Mouse (Mus musculus) layer of hippocampus, adult 18-20 months (tissue): ENCODE measurements around the gene Emx1. TPM values are rescaled to one million over a fixed set of nuclear protein-coding genes. Genes with fewer than 3 reads are reported as not detected.
A peak's percentile ranks its signal among the peaks of the same experiment; 100 is the strongest.

Experiments used
- DNase-seq, 2 experiments: peaks; one replicate each; pipeline ENCODE4 v3.0.0; 2022; ENCODE audit warnings: low spot score in 2 of 2
- total RNA-seq, 2 experiments: library from RNA; stranded (reverse); gene quantifications; 2 replicates each; pipeline ENCODE4 v1.2.3; 2021

The Emx1 gene
- total RNA-seq, 2 experiments from 2014 or later, result 17.0 to 19.3 TPM

GRCm38 (mm10) chr6:85224442-85224891 is 37.2 kb downstream of the Emx1 start:
- DNase-seq, result no peak

- DNase-seq, result peak in 1 of 2 experiments; percentile 26
These were observed 39.3 kb downstream of the Emx1 start for GRCm38 (mm10) chr6:85226570-85226969.

GRCm38 (mm10) chr6:85227520-85227919 is 40.3 kb downstream of the Emx1 start:
- no peak for DNase-seq

DNA sequence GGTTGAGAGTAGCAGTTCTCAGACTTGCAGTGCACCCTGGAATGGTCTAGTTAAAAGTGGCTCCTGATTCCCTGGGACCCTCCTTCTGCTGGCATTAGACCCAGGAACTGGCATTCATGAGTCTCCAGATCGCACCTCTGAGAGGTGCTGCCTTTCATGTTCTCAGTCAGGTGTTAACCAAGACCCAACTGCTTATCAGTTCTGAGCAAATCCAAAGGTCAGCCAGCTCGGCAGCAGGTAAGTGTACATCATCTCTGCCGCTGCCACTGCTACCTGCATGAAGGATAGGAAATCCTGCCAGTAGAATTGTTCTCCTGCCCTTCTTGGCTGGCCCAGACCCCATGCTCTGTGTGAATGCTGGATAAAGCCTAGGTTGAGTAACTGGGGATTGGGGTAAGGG is 43.5 kb downstream of the Emx1 start:
- DNase-seq, result no peak

DNA sequence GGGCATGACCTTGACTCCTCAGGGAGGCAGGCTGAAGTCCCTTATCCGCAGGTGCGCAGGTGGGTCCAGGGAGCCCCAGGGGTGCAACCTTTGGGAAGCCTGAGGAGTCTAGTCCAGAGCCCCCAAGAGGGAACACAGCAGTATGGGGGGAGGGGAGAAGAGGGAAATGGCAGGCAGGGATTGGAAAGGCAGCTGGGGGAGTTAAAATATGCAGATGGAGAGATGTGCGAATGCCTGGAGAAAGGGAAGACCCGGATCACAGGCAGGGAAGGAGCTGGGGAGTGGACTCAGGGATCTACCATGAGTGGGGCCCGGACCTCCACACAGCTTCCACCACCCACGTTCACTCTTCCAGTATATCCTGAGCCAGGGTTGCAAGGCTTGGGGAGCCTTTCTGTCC is 44.2 kb downstream of the Emx1 start:
- no peak for DNase-seq

GRCm38 (mm10) chr6:85232045-85232444 is 44.8 kb downstream of the Emx1 start:
- no peak for DNase-seq

DNA sequence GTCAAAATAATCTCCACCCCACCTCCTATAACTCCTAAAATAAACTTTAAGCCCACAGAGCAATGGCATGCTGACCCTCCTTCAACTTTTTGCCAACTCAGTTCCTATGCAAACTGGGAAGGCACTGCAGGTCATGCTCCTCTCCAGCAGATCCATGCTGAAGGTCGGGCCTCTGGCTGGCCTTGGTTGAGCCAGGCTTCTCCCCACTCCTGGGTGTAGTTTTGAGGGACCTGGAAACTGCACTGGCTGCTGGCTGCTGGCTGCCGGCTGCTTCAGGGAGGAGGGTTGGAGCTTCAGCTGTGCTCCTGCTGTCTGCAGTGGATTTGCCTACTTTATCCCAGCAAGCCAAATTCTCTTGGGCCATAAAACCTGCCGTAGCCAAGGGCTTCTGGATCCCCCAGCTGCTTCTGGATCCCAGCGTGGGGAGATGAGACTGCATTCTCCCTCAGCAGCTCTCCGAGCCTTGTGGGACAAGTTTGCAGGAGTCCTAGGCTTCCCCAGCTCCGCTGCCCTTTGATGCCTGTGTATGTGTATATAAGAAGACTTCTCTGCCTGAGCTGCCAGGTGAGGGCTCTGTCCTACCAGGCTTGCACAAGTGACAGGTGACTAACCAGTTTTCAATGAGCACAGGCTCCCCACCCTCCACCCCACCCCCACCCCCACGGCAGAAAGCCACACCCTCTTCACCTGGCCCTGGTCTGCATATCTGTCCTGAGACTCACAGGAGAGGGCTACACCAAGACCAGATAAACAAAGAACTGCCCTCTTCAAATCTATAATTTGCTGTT is 45.8 kb downstream of the Emx1 start:
- no peak for DNase-seq

DNA sequence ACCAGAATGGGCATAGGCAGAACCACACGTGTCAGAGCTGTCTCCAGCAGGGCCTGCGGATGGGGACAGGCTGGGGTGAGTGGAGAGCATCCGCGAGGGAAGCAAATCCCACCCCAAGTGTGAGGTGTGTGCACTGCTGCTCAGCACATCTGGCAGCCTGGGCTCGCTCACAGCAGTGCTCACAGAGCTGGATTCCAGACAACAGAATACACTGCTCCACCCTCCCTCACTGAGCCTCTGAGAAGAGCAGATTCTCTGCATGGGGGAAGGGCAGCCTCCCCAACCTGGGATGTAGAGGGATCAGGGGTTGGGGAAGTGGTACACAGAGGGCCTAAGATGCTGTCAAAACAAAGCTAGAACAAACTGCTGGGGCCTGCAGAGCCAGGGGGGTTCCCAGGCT is 47.6 kb downstream of the Emx1 start:
- no peak for DNase-seq

GRCm38 (mm10) chr6:85237001-85237400 is 49.8 kb downstream of the Emx1 start:
- DNase-seq, result peak in 1 of 2 experiments; percentile 61

GRCm38 (mm10) chr6:85237595-85238337 is 50.5 kb downstream of the Emx1 start:
- peak; percentile 61 to 68 for DNase-seq

DNA sequence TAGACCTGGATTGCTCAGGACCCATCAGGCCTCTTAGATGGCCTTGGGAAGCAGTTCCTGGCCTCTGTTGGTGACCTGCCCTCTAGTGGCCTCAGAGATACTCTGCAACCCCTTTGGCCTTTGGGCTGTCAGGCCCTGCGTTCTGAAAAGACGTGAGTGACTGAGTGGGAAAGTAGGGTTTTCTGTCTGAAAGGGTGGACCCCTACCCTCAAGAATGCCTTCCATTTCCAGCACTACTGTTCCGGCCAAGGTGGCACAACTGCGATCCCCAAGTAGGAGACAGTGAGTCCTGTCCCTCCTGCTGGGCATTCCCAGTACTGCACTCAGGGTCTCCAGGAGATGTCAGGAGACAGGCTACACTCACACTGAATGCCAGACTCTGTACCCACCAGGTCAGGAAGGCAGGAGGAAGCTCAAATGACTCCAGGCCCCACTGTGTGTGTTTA is 51.8 kb downstream of the Emx1 start:
- peak in 1 of 2 experiments; percentile 53 for DNase-seq

- no peak for DNase-seq
These were observed 62.6 kb downstream of the Emx1 start for GRCm38 (mm10) chr6:85249821-85250220.

DNA sequence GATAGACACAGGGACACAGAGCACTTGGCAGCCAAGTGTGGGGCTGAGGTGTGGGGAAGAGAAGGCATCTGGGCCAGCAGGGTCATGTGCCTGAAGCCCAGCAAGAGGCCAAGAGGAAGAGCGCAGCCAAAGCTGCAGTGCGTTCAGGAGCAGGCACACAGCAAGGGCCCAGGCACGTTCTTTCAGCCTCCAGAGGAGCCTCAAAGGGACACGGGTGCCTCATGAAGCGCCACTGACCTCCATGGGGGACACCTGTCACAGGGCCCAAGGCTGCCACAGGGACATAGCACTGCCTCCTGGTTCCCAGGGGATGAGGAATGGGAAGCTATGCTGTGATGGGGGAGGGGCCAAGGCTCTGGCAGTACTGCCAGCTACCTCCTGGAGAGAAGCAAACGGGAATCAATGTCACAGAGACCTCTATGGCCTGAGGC is 63.6 kb downstream of the Emx1 start:
- no peak for DNase-seq

DNA sequence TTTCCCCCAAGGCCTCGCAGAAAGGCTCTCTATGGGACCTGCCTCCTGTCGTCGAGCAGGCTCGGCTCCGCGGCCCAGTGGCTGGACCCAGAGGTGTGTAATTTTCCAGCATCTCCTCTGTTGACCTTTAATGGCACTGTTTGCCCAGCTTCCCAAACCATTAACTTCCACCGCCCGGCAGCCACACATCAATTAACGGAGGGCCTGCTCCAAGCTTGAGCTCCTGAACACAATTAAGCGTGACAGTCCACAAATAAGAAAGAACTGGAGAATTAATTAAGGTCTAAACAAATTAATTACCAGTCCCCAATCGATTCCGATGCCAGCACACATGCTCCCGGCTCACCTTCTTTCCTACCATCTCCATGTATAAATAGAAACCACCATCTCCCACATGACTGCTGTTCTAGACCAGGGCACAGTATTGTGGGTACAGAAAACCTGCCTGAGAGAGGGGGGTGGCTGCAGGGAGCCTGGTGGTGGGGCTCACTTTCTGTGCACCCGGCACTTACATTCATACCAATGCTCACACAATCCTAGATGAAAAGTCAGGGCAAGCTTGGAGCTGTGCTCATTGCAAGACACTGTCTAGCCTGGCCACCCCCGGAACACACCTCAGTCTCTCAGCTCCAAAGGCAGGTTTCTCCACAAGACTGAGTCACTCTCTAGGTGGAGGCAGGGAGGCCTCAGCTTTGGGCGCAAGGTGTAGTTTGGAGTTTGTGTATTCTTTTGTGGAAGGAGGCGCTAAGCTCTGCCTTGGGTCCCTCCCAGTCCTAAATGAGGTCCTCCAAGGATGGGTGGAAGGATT is 65.2 kb downstream of the Emx1 start:
- no peak for DNase-seq

DNA sequence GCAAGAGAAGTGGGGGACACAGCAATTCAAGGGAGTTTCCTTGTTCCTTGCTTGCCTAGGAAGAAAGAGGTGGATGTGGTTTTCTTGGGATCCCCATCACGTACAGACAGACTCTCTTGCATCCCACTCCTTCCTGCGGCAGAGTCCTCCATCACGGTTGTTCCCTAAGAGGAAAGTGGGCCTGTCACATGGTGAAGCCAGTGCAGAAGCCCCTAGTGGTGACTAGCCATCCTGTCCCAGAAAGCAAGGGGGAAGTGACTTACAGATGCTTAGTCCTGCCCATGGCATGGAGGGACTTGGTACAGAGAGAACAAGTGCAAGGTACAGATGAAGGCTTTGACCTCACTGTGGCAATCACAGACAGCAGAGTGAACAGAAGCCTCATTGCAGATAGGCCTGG is 66.0 kb downstream of the Emx1 start:
- DNase-seq, result no peak

Other genes starting within 250 kb of the Emx1 start
- gene Exoc6b, start 117.9 kb upstream of the Emx1 start, total RNA-seq, result 100 to 1,000 TPM; 127 to 135 TPM
- gene Spr, start 49.7 kb upstream of the Emx1 start, total RNA-seq, result 10 to 100 TPM; 54.5 to 55.2 TPM
- 100 to 1,000 TPM; 177 TPM for gene Sfxn5, start 146.0 kb downstream of the Emx1 start, total RNA-seq
- gene Rab11fip5, start 187.2 kb downstream of the Emx1 start, total RNA-seq, result 10 to 100 TPM; 60.7 to 61.2 TPM
- not detected for gene Noto, start 236.4 kb downstream of the Emx1 start, total RNA-seq
- 10 to 100 TPM; 46.9 to 49.0 TPM for gene Smyd5, start 244.6 kb downstream of the Emx1 start, total RNA-seq